Mouse (Mus musculus): ENCODE measurements around the gene Trim67.
"Not testable (repeated sequence)": the region's sequence is repeated elsewhere in the genome, so short reads cannot be mapped to it uniquely, and the experiment has no call there.

Trim67 gene

DNA sequence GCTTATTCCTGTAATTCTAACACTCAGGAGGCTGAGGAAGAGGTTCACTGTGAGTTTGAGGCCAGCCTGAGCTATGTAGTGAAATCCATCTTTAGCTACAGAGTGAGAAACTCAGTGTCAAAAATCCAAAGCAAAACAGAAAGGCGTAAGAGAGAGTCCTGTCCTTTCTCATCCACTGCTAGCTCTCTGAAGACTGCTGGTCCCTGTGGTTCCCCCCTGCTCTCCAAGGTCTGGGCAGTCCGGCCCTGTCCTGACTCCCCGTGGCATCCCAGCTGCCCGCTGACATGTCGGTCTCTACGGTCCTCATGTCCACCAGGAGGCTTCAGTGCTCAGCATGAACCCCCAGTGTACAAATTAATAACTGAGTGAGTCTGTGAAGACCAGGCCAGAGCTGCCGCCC is 43.4 kb downstream of the Trim67 start:
- no peak for DNase-seq

DNA sequence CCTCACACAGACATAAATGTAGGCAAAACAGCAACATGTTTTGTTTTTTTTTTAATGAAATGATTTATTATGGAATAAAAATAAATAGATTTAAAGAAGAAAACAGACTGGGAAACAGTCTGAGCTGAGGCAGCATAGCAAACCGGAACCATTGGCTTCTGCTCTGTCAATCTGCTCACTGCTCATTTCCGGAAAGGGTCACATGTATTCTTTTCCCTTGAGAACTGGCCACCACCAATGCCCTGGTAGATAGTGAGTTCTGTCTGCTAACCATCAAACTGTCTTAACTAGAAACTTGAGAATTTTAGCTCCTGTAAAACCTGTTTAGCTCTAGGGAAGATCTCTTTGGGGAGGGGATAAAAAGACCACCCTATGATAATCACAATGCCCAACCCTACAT is 44.0 kb downstream of the Trim67 start:
- no peak for DNase-seq

DNA sequence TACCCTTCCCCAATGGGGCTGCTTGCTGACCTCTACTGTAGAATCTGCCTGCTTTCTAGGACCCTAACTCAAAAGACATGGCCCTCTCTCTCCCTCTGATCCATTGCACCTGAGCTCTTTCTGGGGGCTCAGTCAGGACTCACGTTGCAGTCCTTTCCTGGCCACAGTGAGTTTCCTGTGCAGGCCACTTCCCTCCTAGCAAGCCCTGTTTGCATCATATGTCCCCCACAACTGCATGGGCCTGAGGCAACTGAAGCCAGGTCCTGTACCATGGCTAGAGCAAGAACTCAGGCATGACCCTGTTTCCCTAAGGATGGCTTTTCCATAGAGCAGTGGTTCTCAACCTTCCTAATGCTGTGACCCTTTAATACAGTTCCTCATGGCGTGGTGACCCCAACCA is 45.1 kb downstream of the Trim67 start:
- DNase-seq, result no peak

DNA sequence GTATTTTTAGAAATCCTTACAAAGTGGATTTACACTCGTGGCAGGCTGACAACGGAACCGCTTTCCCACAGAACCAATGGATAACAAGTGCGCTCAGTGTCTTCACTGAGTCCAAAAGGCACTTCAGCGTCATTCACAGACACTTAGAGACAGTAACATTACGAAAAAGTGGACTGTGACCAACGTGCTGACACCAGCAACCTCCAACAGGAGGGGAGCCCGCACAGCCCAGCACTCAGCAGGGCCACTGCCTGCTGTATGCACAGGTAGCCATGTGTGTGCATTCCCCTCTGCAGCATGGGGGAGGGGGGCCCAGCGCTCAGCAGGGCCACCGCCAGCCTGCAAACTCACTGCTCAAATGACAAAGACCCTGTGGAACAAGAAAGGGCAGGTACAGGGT is 46.5 kb downstream of the Trim67 start:
- no peak for DNase-seq

DNA sequence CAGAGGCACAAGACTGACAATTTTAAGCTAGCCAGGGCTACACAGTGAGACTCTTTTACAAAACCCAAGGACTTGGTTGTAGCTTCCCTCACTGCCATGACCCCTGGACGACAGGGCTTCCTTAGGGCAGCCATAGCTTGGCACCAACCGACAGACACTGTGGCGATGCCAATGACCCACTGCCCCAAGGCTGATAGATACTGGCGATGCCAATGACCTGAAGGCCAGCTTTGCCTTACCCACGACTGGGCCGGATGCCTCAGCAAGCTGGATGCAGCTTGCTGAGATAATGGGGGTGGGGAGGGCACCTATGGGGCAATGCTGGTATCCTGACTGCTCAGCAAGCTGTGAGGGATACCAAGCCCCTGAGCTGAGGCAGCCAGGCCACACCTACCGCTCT is 48.0 kb downstream of the Trim67 start:
- no peak for DNase-seq

DNA sequence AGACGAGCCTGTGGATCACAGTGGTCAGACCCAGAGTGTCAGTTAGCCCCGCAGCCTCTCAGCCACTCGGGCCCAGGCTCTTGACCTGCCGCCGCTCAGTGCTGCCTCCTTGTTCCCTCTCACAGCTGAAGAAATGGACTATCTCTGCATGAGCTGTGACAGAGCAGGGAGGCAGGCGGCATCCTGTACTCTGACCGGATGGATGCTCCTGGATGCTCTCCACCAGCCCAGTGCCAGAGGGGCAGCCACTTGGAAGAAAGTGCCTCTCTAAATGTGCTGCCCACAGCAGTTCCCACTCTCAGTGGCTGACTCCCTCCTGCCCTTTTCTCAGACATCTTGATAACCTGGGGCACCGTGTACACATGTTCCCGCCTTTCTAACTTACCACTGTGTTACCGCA is 48.9 kb downstream of the Trim67 start:
- peak in 1 of 2 experiments; percentile 37 for DNase-seq

DNA sequence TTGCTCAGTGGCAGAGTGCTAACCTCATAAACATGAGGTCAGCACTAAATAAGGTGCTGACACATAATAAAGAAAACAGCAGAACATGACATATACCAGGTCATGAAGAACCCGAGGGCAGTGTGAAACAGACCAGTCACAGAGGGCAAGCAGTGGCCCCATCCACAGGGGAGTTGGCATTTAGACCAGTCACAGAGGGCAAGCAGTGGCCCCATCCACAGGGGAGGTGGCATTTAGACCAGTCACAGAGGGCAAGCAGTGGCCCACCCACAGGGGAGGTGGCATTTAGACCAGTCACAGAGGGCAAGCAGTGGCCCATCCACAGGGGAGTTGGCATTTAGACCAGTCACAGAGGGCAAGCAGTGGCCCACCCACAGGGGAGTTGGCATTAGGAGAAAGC is 50.0 kb downstream of the Trim67 start:
- DNase-seq, result not testable (repeated sequence)

DNA sequence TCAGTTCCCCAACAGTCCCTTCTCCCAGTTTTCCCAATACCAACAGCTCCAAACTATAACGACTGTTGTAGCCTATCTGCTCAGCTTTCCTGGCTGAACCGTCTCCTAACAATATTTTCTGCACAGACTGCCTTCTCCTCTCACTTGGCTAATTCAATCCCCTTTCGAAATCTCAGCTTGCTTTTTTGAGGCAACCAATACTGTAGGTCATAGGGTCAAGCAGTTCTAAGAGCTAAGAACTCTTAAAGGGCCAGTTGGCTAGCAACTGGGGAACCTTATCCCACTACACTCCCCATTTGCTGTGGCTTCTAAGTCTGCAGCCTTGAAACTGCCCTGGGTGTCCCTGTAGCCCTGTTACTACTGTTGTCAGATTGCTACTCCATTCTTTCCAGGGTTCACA is 52.2 kb downstream of the Trim67 start:
- no peak for DNase-seq

DNA sequence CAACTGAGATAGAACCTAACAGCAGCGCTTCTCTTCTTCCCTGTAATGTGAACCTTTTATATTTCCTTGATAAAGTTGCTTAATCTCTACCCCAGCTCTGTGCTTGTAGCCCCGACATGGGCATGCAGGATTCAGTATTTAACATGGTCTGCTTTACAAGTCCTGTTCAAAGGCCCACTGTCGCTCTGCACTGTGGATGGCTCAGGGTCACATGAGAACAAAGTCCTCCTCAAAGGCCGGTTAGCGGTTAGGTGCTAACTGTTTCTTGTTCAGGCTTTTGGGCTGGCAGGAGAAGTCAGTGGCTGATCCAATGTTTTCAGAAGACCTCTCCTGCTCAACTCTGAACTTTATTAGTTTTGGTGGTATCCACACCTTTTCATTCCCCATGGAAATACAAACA is 52.7 kb downstream of the Trim67 start:
- DNase-seq, result no peak

DNA sequence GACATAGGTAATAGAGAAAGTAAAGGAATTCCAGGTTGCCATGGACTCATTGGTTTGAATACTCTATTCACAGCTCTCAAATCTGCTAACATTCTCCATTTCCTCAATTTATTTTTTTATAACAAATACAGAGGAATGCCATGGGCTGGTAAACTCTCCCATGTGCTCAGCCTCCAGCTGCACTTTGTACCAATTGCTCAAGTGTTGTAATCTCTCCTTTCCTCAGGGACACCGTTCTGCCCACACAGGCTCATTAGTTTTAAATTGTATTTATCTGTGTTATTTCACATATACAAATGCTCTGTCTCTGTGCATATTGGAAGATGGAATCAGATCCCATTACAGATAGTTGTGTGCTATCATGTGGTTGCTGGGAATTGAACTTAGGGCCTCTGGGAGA is 60.6 kb downstream of the Trim67 start:
- no peak for DNase-seq

DNA sequence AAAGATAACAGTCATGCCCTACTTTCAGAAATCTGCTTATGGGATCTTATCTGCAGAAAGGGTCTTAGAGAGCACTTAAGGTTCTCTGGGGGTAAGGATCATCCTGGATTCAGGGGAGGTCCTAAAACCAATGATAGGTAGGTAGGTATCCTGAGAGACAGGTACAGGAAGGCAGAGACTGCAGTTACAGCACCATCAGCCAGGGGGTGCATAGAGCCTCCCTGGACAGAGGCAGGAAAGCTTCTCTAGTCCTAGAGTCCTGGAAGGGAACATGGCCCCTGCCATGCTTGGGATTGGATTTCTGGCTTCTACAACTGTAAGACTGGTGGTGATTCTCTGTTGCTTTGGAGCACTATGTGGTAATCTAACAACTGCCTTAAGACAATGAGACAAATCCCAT is 66.6 kb downstream of the Trim67 start:
- DNase-seq, result peak; percentile 29 to 32

DNA sequence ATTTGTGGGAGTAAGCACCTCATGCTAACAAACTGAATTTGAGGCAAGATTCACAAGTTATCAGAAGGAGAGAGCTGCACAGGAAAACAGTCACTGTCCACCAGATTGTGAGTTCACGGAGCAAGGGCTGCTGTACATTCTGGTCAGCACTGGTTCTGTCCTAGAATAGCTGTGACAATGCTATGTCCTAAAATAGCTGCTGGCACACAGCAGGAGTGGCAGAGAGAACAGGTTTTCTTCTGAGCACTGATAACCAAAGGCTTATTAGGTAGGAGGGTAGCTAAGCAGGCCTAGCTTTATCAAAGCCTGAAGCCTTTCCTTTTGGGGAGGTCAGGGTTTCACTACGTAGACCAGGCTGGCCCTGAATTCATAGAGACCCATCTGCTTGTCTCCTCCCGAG is 67.3 kb downstream of the Trim67 start:
- DNase-seq, result peak; percentile 28 to 40

DNA sequence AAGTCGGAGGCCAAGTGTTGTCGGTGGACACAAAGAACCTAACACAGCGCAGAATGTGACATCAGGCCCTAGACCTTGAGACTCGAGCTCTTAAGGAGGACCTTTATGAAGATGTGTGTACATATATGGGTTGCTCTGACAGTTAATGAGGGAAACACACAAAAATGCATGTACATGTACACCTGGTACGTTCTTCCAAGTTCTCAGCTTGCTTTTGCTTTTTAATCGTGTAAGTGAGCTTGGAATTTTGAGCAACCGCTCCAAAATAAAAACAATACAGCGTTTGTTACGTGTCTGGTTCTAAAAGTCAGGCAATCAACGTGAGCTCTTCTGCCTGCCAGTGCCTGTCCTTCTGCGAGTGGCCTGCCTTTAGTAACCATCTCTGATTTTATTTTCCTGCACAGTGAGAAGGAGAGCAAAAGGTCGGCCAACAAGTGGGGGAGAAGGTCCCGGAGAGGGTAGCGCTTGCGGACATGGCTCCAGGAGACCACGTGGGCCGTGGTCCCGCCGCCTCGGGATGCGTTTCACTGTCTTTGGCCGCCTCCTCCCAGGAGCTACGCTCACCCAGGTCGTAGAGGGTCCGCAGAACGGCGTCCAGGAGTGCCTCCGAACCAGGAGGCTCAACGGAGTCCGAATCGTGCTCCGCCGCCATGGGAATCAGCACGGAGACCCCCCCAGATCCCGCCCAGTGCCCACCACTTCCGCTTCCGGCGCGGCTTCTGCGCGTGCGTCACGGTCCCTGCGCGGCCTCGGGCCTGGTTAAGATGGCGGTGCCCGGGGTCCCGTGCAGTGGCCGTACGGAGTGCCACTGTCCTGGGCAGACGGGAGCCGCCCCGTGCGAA is 69.7 kb downstream of the Trim67 start, which contains the start of the genes Gnpat and 2810004N23Rik:
TSS of gene Gnpat (plus strand) at position 713 of the 842 bp plus-strand sequence.
TSS of gene 2810004N23Rik (minus strand) at position 800 of the 842 bp plus-strand sequence.
- DNase-seq, result peak; percentile 87 to 95

DNA sequence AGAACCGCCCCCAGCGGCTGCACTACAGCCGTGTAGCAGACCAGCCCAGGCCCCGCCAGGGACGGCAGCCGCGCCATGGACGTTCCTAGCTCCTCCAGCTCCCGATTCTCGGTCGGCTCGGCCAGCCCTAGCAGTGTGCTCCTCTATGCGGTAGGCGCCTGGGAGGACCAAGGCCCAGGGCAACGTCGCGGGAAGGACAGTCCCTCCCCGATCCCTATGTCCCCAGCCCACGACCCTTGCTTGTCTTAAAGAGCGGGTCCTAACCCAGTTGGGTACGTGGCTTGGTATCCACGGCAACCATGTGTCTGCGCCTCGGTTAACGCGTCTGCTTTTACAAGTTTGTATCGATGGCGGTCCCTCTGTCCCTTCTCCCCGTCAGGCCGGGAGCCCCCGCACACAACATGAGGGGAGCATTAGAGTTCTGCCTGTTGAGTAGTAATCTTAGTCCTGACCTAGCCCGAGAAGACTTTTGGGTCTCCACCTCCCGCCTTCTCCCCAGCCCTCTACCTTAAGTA is 70.3 kb downstream of the Trim67 start:
- DNase-seq, result no peak

DNA sequence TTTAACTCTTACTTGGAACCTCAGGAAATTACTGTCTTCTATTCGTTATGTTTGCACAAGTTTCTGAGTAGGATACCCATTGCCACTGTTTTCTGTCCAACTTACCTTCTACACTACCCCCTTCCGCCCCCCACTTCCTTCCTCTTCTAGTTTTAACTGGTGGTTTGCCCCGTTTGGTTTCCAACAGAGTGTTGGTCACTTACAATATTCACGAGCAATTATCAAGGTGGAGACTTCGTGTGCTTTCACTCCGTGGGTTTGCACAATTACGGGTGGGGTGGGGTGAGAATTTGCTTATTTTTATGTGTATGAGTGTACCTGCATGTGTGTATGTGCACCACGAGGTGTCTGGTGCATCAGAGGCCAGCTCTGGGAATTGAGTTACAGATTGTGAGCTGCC is 70.8 kb downstream of the Trim67 start:
- DNase-seq, result no peak

DNA sequence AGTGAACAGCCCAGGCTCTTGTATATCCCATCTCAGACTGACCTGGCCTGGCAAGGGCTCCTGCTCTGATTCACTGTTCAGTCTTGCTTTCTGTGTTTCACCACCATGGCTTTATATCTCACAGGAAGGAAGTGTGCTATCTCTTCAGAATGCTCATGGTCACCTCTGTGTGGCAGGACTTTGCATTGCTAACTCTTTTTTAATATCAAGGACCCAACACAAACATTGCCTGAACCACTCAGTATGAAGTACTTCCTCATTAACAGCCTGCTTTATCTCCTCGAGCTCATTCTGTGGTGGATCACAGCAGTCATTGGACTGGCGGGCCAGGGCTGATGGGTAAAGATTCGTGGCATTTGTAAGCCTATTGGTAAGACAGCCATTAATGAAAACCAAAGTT is 73.8 kb downstream of the Trim67 start:
- DNase-seq, result no peak

DNA sequence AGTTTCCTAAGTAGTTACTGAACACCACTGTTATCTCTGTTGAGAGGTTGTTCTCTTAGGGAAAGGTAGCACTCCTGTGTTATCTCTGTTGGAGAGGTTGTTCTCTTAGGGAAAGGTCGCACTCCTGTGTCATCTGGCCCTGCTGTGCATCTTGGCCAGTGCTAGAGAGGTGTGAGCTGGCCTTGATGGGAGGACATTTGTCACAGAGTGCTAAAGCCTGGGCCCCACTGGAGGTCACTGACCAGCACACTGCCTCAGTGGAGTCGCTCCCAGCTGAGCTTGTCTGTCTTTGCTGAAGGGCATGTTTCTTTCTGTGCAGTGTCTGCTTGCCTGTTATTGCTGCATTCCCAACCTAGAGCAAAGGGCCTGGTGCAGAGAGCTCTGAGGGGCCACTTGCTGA is 74.2 kb downstream of the Trim67 start:
- no peak for DNase-seq

DNA sequence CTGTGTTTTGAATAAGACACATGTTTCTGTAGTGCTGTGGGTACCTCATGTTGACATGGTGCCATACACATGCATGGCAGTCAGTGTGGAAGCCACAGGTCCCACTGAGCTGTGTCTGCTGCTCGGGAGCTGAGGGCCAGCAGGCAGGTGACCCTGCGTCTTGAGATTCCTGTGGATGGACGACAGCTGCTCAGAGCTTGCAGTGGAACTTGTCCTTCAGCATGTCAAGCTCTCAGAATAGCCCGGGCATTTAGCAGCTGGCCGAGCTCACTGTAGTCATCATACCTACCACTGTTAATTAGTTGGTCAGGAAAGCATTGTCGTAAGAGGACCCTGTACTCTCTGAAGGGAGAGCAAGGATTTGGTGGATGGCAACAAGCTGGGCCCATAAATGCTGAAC is 76.8 kb downstream of the Trim67 start:
- DNase-seq, result no peak

DNA sequence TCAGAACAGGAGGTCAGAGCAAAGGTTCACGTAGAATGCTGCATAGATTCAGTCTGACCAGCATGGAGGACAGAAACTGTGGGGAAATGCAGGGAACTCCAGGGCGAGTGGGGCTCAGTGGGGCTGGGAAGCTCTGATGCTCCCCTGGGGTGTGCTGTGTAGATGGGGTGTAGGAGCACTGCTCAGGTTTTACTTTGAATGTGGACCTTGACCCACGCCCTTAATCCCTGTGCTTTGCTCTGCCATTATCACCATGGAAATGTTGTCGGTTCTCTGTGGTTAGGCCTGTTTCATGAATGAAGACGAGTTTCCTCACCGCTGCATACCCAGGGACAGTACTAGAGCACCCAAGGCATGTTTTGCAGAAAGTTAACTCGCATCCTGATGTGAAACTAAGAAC is 78.6 kb downstream of the Trim67 start:
- DNase-seq, result no peak

DNA sequence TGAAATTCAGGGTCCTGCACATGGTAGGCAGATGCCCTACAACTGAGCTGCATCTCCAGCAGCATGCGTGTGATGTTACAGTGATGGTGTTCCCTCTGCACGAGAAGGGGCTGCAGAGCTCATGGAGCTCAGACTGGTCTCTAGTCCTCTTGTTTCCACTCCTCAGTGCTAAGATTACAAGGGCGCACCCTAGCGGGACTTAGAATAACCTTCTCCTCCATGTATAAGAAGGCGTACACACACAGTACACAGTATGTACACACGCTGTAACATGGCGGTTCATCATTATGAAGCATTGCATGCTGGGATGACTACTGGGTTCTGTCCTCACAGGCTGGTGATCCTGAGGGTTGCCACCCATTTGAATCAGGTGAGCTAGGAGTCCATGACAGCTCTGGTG is 79.2 kb downstream of the Trim67 start:
- DNase-seq, result no peak

DNA sequence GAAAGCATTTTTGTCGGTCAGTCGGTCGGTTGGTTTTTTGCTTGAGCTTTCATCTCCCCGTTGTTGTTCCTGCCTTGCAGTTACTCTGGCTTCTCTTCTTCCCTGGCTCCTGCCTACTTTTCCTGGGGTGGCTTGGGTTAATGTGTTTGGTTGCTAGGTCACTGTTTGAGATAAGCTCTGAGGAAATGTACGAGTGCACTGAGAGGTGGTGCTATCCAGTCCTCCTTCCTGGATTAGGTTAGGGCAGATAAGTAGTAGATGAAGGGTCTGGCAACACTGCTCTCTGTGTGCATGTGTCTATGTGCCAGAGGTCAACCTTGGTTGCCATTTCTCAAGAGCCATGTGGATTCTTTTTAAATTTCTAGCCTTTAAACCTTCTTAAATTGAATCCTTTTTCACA is 79.8 kb downstream of the Trim67 start:
- no peak for DNase-seq

DNA sequence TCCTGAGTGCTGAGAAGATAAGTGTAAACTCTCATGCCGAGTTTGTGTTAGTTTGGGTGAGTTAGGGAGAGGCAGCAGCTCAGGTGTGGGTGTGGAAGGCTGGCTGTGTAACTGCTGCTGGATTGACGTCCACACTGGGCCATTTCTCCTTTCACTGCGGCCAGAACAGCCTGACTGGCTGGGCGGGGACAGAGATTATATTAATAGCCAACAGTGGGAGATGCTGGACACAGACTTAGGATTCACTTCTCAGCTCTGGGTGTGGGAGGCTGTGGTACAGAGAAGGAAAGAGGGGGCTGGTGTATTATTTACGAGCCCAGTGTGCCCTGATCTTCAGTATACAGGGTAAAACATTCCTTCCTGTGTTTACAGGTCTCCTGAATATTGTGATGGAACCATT is 85.2 kb downstream of the Trim67 start:
- DNase-seq, result no peak

DNA sequence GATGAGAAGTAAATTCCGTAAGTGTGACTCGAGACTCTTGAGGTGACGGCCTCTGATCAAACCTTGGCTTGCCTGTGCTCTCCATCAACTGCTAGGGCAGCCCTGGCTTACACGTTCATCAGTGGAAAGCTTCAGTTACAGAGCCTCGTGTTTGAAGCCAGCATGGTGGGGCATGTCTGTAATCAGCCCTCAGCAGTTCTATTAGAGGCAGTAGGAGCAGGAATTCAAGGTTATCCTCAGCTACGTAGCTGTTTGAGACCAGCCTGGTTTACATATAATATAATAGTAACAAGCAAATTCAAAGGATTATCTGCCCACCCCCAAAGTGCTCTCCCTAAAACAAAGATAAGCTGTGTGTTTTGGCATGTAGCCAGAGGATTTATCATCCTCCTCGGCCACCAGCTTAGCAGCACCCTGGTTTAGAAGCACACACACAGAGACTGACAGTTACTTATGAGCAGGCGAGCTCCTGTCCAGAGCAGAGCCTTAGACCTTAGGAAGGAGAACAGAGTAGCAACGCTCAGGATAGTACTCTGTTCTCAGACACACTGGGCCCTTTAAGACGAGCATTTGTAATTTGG is 86.1 kb downstream of the Trim67 start:
- no peak for DNase-seq

Data from cerebellum, adult 18-20 months (tissue).